Mouse (Mus musculus) inflammation-experienced regulatory T-cells, adult 16 weeks (primary cell): ENCODE results near the gene Olfr1419. TPM values are rescaled to one million over a fixed set of nuclear protein-coding genes. Genes with fewer than 3 reads are reported as not detected.

ENCODE experiments used
- polyA plus RNA-seq: library from polyadenylated mRNA; unstranded; fragments of 100-300 nt; shearing (Covaris generic); gene quantifications from one replicate; pipeline ENCODE4 v1.2.1, GENCODE M21; 2017

The Olfr1419 gene
- polyA plus RNA-seq: not detected

DNA sequence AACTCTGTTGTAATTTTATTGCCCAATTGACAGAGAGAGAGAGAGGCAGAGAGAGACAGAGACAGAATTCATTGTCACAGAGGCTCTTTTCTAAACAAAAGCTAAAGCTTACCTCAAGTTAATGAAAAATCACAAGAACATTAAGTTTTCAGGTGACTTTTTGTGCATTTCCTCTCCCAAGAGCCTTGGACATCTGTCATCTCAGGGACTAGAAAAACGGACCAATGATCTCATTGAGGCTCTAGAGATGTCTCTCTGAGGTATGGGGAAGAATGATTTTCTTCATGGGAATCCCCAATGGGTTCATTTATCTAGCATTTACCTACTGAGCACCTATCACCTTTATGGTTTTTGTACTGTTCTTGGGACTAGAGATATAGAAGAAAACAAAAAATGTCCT, at the start of gene Olfr1419:
TSS of gene Olfr1419 (minus strand) at position 101 of the 400 bp plus-strand sequence.

GRCm38 (mm10) chr19:11912037-11912532, 37.2 kb upstream of the Olfr1419 start, which contains the start of gene Patl1:
Patl1 (plus strand) TSS chr19:11912399.

GRCm38 (mm10) chr19:11886265-11886664, 11.4 kb upstream of the Olfr1419 start, which contains the start of gene Olfr1420:
Olfr1420 (plus strand) TSS chr19:11886565.

GRCm38 (mm10) chr19:11860966-11861365, 13.9 kb downstream of the Olfr1419 start, which contains the start of gene Olfr1418:
Olfr1418 (minus strand) TSS chr19:11861066.

GRCm38 (mm10) chr19:11839119-11839518, 35.8 kb downstream of the Olfr1419 start, which contains the start of gene Olfr1417:
Olfr1417 (minus strand) TSS chr19:11839219.

GRCm38 (mm10) chr19:11819143-11819700, 55.7 kb downstream of the Olfr1419 start, which contains the start of gene Stx3:
Stx3 (minus strand) TSS chr19:11819403.

Other genes with a start within 250 kb of the Olfr1419 start
- gene Ms4a3, start 234.3 kb downstream of the Olfr1419 start, polyA plus RNA-seq: not detected
- not detected for gene Oosp2, start 214.5 kb downstream of the Olfr1419 start, polyA plus RNA-seq
- gene Oosp1, start 184.0 kb downstream of the Olfr1419 start, polyA plus RNA-seq: not detected
- gene Oosp3, start 178.1 kb downstream of the Olfr1419 start, polyA plus RNA-seq: not detected
- not detected for gene Gif, start 127.6 kb downstream of the Olfr1419 start, polyA plus RNA-seq
- 49.4 TPM for gene Mrpl16, start 104.7 kb downstream of the Olfr1419 start, polyA plus RNA-seq
- gene Stx3, start 55.7 kb downstream of the Olfr1419 start, polyA plus RNA-seq: 2.6 TPM
- not detected for gene Olfr1417, start 35.9 kb downstream of the Olfr1419 start, polyA plus RNA-seq
- not detected for gene Olfr1418, start 14.0 kb downstream of the Olfr1419 start, polyA plus RNA-seq
- 0.17 TPM for gene Olfr1420, start 11.5 kb upstream of the Olfr1419 start, polyA plus RNA-seq
- gene Patl1, start 37.3 kb upstream of the Olfr1419 start, polyA plus RNA-seq: 20.6 TPM
- 4.1 TPM for gene Osbp, start 90.8 kb upstream of the Olfr1419 start, polyA plus RNA-seq
- not detected for gene Olfr1423, start 166.2 kb upstream of the Olfr1419 start, polyA plus RNA-seq
- gene Olfr1424, start 187.6 kb upstream of the Olfr1419 start, polyA plus RNA-seq: not detected
- gene Olfr1425, start 202.6 kb upstream of the Olfr1419 start, polyA plus RNA-seq: not detected
- gene Olfr1426, start 216.9 kb upstream of the Olfr1419 start, polyA plus RNA-seq: not detected
- not detected for gene Olfr1427, start 228.2 kb upstream of the Olfr1419 start, polyA plus RNA-seq
- not detected for gene Olfr1428, start 240.8 kb upstream of the Olfr1419 start, polyA plus RNA-seq
- not detected for gene Olfr76, start 248.1 kb upstream of the Olfr1419 start, polyA plus RNA-seq